Mouse (Mus musculus) embryonic facial prominence, embryonic 13.5 days (tissue): ENCODE data around the gene Mrnip. TPM values are rescaled to one million over a fixed set of nuclear protein-coding genes. Genes with fewer than 3 reads are reported as not detected.

Experiments
- ATAC-seq: fragments of 200-750 bp; cut with Nextera tagmentation; 2 replicates; pipeline ENCODE4 v1.8.0; 2017; ENCODE audit warnings: low read depth; ENCODE audit not compliant: insufficient number of reproducible peaks, insufficient read depth, low FRiP score, low TSS enrichment
- H3K27ac ChIP-seq: fragments of 300-500 bp; sonication (generic); 2 replicates; pipeline ENCODE4 v1.5.1; 2015; ENCODE audit warnings: moderate library complexity, mild to moderate bottlenecking, inconsistent platforms
- H3K27me3 ChIP-seq: fragments of 300-500 bp; sonication (generic); 2 replicates; pipeline ENCODE4 v1.6.1; 2015; ENCODE audit warnings: mild to moderate bottlenecking, inconsistent platforms
- H3K36me3 ChIP-seq: fragments of 300-500 bp; sonication (generic); 2 replicates; pipeline ENCODE4 v1.6.1; 2015; ENCODE audit warnings: mild to moderate bottlenecking, inconsistent platforms
- H3K4me1 ChIP-seq: fragments of 300-500 bp; sonication (generic); 2 replicates; pipeline ENCODE4 v1.6.1; 2015; ENCODE audit warnings: inconsistent platforms
- H3K4me2 ChIP-seq: fragments of 300-500 bp; sonication (generic); 2 replicates; pipeline ENCODE4 v1.6.1; 2015; ENCODE audit warnings: moderate library complexity, mild to moderate bottlenecking, inconsistent platforms
- H3K4me3 ChIP-seq: fragments of 300-500 bp; sonication (generic); 2 replicates; pipeline ENCODE4 v1.5.1; 2015; ENCODE audit warnings: mild to moderate bottlenecking, inconsistent platforms
- H3K9ac ChIP-seq: fragments of 300-500 bp; sonication (generic); 2 replicates; pipeline ENCODE4 v1.6.1; 2015; ENCODE audit warnings: mild to moderate bottlenecking, inconsistent platforms
- H3K9me3 ChIP-seq: fragments of 300-500 bp; sonication (generic); 2 replicates; pipeline ENCODE4 v1.6.1; 2016; ENCODE audit warnings: inconsistent platforms
- WGBS: fragments of 180-500 bp; shearing (Covaris S2); methylation state at CpG from one replicate; pipeline ENCODE4 v1.1.7; 2015; ENCODE audit warnings: mixed read lengths; 5-methylcytosine and 5-hydroxymethylcytosine counted together
- polyA plus RNA-seq: library from polyadenylated mRNA; unstranded; fragments of >200 nt; fragmentation: Nextera tagmentation; extraction: Ambion mirVana; gene quantifications from 2 replicates; pipeline ENCODE4 v1.2.1, GENCODE M21; 2015

The Mrnip gene
- polyA plus RNA-seq, 1 experiment from 2014 or later: 22.9 TPM

DNA sequence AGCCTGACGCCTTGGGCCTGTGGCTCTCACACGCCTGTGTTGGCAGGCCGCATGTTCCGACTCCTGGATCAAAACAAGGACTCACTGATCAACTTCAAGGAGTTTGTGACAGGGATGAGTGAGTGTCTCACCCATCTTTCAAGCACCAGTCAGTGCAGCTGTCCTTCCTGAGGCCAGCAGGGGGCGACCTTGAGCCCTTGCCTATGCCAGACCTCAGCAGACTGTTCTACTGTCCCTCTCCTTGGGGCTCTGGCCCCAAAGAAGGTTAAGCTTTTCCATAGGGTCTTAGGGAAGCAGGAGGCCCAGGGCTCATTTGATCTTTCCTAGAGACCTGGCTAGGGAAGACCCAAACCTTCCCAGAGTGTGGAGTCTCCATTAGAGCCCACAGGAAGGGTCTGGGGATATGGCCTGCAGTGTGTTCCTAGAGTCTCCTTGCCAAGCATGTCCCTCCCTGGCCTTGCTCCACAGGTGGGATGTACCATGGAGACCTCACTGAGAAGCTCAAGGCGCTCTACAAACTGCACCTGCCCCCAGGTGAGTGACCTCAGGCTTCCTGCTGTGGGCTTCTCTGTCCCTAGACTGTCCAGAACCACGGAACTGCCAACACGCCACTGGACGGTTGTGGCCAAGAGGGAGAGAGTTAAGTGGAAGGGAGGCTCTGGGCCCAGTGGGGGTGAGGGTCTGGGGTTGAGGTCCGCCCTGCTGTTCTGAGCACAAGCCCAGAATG, 12.5 kb upstream of the Mrnip start:
- H3K4me1 ChIP-seq: no peaks in the 10 kb centered on the region
- H3K27ac ChIP-seq: no peak overlapping the region; the same call in 1 of the 2 replicates
- peaks cover 88% of the 10 kb centered on the region for H3K36me3 ChIP-seq
- no peaks in the 10 kb centered on the region for H3K9me3 ChIP-seq
- no peak overlapping the region for H3K4me3 ChIP-seq
- no peaks in the 10 kb centered on the region for H3K27me3 ChIP-seq
- no peak overlapping the region for H3K4me2 ChIP-seq
- 62% methylated on average over 10 of the region's 10 CpGs for WGBS
- ATAC-seq: no peak
- no peak overlapping the region for H3K9ac ChIP-seq

DNA sequence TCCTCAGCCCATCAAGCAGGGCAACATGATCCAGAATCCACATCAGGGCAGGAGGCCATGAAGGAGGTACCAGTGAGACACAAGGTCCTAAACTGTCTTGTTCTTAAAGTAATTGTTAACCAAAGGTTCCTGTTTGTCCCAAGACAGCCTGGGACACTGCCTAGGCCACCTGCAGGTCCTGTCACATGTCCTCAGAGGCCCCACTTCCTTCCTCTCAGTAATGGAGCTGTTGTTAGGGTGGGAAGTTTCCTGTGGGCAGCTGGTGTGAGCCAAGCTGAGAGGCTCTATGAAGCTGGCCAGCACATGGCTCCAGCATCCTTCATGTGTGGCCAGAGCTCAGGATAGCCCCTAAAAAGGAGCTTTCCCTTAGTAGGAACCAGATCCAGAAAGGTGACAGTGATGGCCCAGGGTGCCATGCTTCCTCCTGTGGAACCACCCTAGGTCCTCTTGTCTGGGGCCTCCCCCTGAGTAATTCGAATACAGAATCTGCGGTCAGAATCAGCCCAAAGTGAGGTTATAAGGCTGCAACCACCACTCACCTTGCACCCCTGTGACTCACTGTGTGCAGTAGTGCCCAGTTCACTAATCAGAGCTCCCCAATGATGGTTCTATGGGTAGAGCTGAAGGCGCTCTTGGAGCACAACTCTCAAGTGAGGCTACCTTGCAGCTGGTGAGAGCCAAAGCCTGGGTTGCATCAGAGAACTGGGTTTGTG, 11.8 kb upstream of the Mrnip start:
- H3K27ac ChIP-seq: no peak overlapping the region; the same call in 1 of the 2 replicates
- peaks cover 84% of the 10 kb centered on the region for H3K36me3 ChIP-seq
- H3K4me3 ChIP-seq: no peak overlapping the region
- H3K9me3 ChIP-seq: no peaks in the 10 kb centered on the region
- H3K27me3 ChIP-seq: no peaks in the 10 kb centered on the region
- H3K4me1 ChIP-seq: no peaks in the 10 kb centered on the region
- 96% methylated on average over 3 of the region's 3 CpGs for WGBS
- ATAC-seq: no peak
- H3K4me2 ChIP-seq: no peak overlapping the region
- no peak overlapping the region for H3K9ac ChIP-seq

DNA sequence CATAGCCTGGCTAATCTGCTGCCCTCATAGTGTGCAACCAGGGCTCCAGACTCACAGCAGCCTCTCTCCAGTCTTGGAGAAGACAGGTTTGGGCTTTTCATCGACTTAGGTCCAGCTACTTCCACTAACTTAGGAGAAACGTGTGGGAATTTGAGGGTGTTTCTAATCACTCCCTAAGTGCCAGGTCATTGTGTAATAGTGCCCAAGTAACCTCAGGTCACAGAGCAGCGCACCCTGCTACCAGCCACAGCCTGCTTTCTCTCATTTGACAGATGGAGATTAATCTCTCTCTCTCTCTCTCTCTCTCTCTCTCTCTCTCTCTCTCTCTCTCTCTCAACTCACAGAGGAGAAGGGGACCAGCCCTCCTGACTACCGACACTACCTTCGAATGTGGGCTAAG, 5.9 kb upstream of the Mrnip start:
- H3K4me3 ChIP-seq: no peak overlapping the region
- no peaks in the 10 kb centered on the region for H3K27me3 ChIP-seq
- 85% methylated on average over 5 of the region's 5 CpGs for WGBS
- H3K27ac ChIP-seq: no peak overlapping the region
- ATAC-seq: no peak
- no peaks in the 10 kb centered on the region for H3K9me3 ChIP-seq
- H3K36me3 ChIP-seq: peaks cover 75% of the 10 kb centered on the region
- no peak overlapping the region for H3K4me2 ChIP-seq
- no peaks in the 10 kb centered on the region for H3K4me1 ChIP-seq
- no peak overlapping the region for H3K9ac ChIP-seq

DNA sequence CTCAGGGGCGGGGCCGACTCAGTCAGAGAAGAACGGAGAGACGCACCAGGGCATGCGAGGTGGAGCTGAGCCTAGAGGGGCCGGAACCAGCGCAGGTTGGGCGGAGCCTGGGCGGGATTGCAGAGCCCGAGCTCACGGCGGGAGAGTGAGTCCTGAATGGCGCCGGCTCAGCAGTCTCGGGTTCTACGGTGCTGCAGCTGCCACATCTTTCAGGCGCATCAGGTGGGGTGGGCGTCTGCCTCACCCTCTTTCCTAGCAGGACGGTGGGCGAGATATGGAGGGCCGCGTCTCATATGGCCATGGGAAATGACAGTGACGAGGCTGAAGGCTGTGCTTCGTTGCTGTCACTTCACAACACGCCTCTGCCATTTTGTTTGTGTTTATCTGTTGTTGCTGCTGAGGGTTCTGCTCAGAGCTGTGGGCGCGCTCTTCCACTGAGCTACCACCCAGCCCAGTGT, 515 bp downstream of the Mrnip start:
- WGBS: under 1% methylated on average over 27 of the region's 27 CpGs
- Histone ChIP-seq H3K27ac (peak overlapping the region; percentile 64; the same call in 1 of the 2 replicates), H3K9ac (peak overlapping the region; percentile 84), H3K4me2 (peak overlapping the region; percentile 83), H3K9me3 (no peaks in the 10 kb centered on the region), H3K4me3 (peak overlapping the region; percentile 71), H3K36me3 (peaks cover 43% of the 10 kb centered on the region), H3K27me3 (no peaks in the 10 kb centered on the region), H3K4me1 (peaks cover 6% of the 10 kb centered on the region; the same call in 1 of the 2 replicates)
- ATAC-seq: peak; percentile 98

DNA sequence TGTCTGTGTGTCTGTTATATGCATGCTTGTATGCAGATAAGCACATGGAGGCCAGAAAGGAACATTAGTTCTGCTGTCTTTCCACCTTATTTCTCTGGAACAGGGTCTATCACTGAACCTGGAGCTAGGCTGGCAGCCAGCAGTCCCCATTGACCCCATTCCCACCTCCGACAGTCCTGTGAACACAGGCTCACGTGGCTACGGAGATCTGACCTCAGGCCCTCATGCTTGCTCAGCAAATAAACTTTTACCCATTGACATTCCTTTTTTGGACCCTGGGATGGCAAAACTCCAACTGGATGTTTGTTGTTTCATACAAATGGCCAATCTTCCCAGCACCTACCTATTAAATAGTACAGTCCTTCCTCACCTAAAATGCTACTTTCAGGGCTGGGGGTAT, 2.1 kb downstream of the Mrnip start:
- WGBS: 84% methylated on average over 3 of the region's 3 CpGs
- no peak for ATAC-seq
- peaks cover 6% of the 10 kb centered on the region; the same call in 1 of the 2 replicates for H3K4me1 ChIP-seq
- H3K4me2 ChIP-seq: no peak overlapping the region
- no peak overlapping the region for H3K9ac ChIP-seq
- H3K4me3 ChIP-seq: no peak overlapping the region
- H3K27ac ChIP-seq: no peak overlapping the region
- H3K27me3 ChIP-seq: no peaks in the 10 kb centered on the region
- H3K9me3 ChIP-seq: no peaks in the 10 kb centered on the region
- peaks cover 34% of the 10 kb centered on the region for H3K36me3 ChIP-seq

DNA sequence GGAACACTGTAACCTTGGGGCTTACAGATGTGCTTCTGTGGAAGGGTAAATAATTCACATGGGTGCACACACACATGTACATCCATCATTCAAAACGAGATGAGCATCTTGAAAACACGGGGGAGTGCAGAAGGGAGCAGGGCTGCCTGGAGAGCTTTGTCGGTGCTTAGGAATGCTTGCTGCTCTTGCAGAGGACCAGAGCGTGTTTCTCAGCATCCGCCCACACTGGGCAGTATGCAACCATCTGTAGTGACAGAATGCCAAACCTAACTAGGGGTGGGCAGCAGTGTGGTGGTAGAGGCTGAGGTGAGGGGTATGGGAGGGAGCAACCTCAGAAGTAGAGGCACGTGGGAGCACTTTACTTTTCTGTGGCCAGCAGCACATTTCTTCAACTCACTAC, 2.9 kb downstream of the Mrnip start:
- no peak for ATAC-seq
- WGBS: 81% methylated on average over 6 of the region's 6 CpGs

DNA sequence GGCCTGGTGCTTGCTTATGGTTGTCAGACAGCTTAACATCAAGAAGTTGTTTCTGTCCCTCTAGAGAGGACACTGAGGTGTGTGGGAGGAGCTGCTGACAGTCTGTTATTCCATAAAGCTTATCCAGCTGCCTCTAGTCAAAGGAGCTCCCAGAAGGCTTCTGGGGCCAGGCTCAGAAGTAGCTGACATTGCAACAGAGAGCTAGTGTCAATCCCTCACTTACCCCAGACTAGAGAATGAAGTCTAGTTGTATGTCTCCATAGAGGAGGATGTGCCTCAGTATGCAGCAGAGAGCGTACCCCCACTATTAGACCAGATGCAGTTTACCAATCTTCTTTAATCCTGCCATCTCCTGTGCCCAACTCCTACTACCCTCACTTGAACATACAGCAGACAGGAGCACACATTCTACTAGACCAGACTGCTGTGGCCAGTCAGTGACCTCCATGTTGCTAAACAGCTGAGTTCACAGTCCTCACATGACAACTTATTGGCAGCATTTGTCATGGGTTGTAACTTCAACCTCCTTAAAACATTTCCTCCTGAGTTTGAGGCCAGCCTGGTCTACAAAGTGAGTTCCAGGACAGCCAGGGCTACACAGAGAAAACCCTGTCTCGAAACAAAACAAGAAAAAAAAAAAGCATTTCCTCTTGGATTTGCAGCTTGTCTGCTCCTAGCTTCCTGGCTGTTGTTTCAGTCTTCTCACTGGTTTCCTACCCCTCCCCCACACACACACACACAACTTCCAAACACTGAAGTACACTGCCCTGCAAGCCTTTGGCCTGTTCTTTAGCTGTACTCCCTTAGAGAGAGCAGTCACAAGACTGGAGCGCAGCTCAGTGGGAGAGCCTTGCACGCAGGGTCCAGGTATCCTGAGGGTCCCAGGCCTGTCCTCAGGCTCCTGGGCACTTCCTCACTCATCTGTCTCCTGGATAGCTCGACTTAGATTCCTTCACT, 4.6 kb downstream of the Mrnip start:
- Histone ChIP-seq H3K4me3 (no peak overlapping the region), H3K36me3 (peaks cover 35% of the 10 kb centered on the region), H3K9me3 (no peaks in the 10 kb centered on the region), H3K4me2 (no peak overlapping the region), H3K27ac (no peak overlapping the region), H3K4me1 (peaks cover 6% of the 10 kb centered on the region; the same call in 1 of the 2 replicates), H3K9ac (no peak overlapping the region), H3K27me3 (no peaks in the 10 kb centered on the region)
- WGBS: 67% methylated on average over 5 of the region's 5 CpGs
- no peak for ATAC-seq

More for the DNA sequence above, 2.9 kb downstream of the Mrnip start:
- H3K9ac ChIP-seq: no peak overlapping the region
- no peak overlapping the region for H3K4me3 ChIP-seq
- peaks cover 6% of the 10 kb centered on the region; the same call in 1 of the 2 replicates for H3K4me1 ChIP-seq
- H3K36me3 ChIP-seq: peaks cover 28% of the 10 kb centered on the region
- no peak overlapping the region for H3K27ac ChIP-seq
- no peak overlapping the region for H3K4me2 ChIP-seq
- no peaks in the 10 kb centered on the region for H3K9me3 ChIP-seq
- H3K27me3 ChIP-seq: no peaks in the 10 kb centered on the region

DNA sequence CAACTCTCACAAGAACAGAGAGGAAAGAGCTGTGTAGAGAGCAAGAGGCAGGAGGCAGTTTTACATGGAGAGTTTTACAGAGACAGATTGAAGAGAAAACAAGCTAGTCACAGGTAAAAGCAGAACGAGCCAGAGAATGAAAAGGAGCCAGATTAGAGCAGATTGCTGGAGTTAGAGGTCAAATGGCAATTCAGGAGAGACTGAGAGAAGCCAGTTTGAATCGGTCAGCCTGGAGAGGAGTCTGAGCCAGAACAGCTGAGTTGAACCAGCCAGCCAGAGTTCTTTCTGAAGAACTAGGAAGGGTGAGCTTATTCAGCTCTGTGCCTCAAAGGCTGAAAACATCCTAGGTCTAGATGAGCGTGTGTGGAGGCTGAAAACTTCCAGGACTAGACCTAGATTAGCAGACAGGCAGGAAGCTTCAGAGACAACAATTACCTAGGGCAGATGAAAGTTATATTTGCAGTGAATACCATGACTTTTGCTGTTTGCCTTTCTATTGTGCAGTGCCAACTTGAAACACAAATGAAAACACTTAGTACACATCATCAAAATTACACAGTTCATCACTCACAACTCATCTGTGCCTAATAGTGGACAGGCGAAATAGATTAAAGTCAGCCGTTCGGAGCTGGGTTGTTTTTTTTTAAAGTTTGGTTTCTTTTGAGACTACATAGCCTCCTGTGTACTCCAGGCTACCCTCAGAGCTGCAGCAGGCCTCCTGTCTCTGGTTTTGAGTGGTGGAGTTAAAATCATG, 6.4 kb downstream of the Mrnip start:
- Histone ChIP-seq H3K9me3 (no peaks in the 10 kb centered on the region), H3K9ac (no peak overlapping the region), H3K4me2 (no peak overlapping the region), H3K27me3 (no peaks in the 10 kb centered on the region), H3K27ac (no peak overlapping the region), H3K4me1 (no peaks in the 10 kb centered on the region), H3K4me3 (no peak overlapping the region), H3K36me3 (peaks cover 39% of the 10 kb centered on the region)
- whole genome bisulfite sequencing: 52% methylated on average over 6 of the region's 6 CpGs
- ATAC-seq: no peak

DNA sequence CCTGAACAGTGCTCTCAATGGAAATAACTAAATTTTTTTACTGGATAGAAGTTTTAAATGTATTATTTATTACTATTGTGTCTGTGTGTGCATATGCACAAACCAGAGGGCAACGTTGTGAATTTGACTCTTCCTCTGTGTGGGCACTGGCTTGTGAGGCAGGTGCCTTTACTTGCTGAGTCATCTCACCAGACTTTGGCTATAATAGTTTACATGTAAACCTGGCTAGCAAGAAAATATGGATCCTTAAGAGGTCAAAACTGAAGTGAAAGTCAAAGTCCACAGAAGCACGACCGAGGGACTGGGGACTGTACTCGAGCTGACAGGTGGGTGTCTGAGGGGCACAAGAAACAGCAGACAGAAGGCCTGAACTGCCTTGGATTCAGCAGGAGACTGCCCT, 8.5 kb downstream of the Mrnip start:
- H3K9ac ChIP-seq: no peak overlapping the region
- no peaks in the 10 kb centered on the region for H3K9me3 ChIP-seq
- no peak for ATAC-seq
- no peaks in the 10 kb centered on the region for H3K27me3 ChIP-seq
- no peaks in the 10 kb centered on the region for H3K4me1 ChIP-seq
- WGBS: 91% methylated on average over 4 of the region's 4 CpGs
- peaks cover 38% of the 10 kb centered on the region for H3K36me3 ChIP-seq
- H3K4me2 ChIP-seq: no peak overlapping the region
- H3K4me3 ChIP-seq: no peak overlapping the region
- no peak overlapping the region for H3K27ac ChIP-seq

DNA sequence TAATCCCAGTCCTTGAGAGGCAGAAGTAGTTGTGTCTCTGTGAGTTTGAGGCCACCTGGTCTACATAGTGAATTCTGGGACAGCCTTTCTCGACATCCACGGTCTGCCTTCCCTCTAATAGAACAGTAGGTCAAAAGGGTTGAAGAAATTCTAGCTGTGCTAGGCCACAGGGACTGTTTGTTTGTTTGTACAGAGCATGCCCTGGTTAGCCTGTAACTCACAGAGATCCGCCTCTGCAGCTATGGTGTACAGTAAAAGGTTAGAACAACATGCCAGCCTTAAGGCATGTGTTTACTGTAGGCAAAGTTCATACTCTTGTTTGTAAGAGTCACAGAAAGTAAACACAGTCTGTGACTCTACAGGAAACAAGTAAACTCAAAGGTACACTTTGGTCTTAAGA, 10.5 kb downstream of the Mrnip start:
- Histone ChIP-seq H3K36me3 (peaks cover 28% of the 10 kb centered on the region), H3K27me3 (no peaks in the 10 kb centered on the region), H3K9me3 (no peaks in the 10 kb centered on the region), H3K4me2 (no peak overlapping the region), H3K9ac (no peak overlapping the region), H3K4me1 (no peaks in the 10 kb centered on the region), H3K4me3 (no peak overlapping the region), H3K27ac (no peak overlapping the region)
- 86% methylated on average over 3 of the region's 3 CpGs for WGBS
- ATAC-seq: no peak

DNA sequence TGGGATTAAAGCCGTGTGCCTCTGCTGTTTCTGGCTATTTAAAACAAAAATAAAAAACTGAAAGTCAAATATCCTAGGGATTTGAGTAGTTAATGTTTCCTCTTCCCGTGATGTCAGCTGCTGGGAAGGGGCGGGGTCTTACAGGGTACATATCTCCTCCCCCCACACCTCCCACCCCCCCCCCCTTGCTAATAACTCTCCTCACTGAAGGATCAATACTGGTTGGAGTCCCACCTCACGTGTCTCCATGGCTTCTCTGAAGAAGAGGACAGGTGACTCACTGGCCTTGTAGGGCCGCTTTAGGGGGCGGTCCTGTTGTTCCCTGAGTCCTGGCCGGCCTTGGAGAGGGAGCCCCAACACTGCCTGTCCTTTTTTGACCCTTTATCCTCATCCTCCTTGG, 14.4 kb downstream of the Mrnip start:
- WGBS: 87% methylated on average over 7 of the region's 7 CpGs
- Histone ChIP-seq H3K4me3 (no peak overlapping the region), H3K9ac (no peak overlapping the region), H3K36me3 (peaks cover 12% of the 10 kb centered on the region; the same call in 1 of the 2 replicates), H3K27me3 (no peaks in the 10 kb centered on the region), H3K27ac (no peak overlapping the region), H3K4me1 (no peaks in the 10 kb centered on the region), H3K4me2 (no peak overlapping the region), H3K9me3 (no peaks in the 10 kb centered on the region)
- no peak for ATAC-seq
